8 mouse cellular contexts compared by ENCODE assay signal in genomic region chr3:108563309-108563708, GRCm38 (mm10). TPM values are rescaled to one million over a fixed set of nuclear protein-coding genes. Genes with fewer than 3 reads are reported as not detected.
DNase-seq lines count a peak whose midpoint lies in the region; ATAC-seq and TF ChIP-seq lines count a peak whose summit lies in the region.

No protein-coding gene starts in this region.

- ATAC-seq in kidney, embryonic 15.5 days (replicated peaks; ENCODE audit: low FRiP score) = no peak; the same call in 1 of the 2 replicates

- H3K9ac ChIP-seq in kidney, embryonic 15.5 days = peak overlapping the region; percentile 49

- H3K27ac ChIP-seq in embryonic fibroblast, embryonic 13.5 days (ENCODE audit: insufficient read depth, low read length) = peak overlapping the region; percentile 82
- peak overlapping the region; percentile 91 for H3K27ac ChIP-seq in heart, embryonic 10.5 days
- H3K27ac ChIP-seq in kidney, embryonic 15.5 days = peak overlapping the region; percentile 91

- WGBS in heart, embryonic 10.5 days = 5% methylated on average over 4 of the region's 4 CpGs
- WGBS in kidney, embryonic 15.5 days = 7% methylated on average over 4 of the region's 4 CpGs

- 0 out of 2 replicates have a peak, but pooled peaks have one; percentile 24 for TF ChIP-seq POLR2A in embryonic fibroblast, embryonic 13.5 days (IDR thresholded peaks at IDR 0.05; ENCODE audit: low read depth, low read length)

- no peaks in the 10 kb centered on the region for H3K4me1 ChIP-seq in embryonic fibroblast, embryonic 13.5 days (ENCODE audit: control insufficient read depth, insufficient read depth, low read length)
- H3K4me1 ChIP-seq in heart, embryonic 10.5 days = peaks cover 15% of the 10 kb centered on the region; the same call in 1 of the 2 replicates
- peaks cover 19% of the 10 kb centered on the region for H3K4me1 ChIP-seq in kidney, embryonic 15.5 days

- peak; percentile 43; the same call in 1 of the 2 replicates for TF ChIP-seq CTCF in embryonic fibroblast, embryonic 13.5 days (IDR thresholded peaks at IDR 0.05; ENCODE audit: borderline replicate concordance, insufficient read depth, low read length)

- DNase-seq in CD4-positive helper T cell, adult 2 months (ENCODE audit: low read depth, low spot score) = peak; percentile 84
- DNase-seq in brain, adult 2 months (ENCODE audit: low read depth, low spot score) = peak; percentile 92
- peak; percentile 89 for DNase-seq in heart, embryonic 10.5 days (ENCODE audit: low spot score)
- DNase-seq in liver = peak; percentile 84
- peak; percentile 49 to 63 for DNase-seq in monocyte, adult 2 months (ENCODE audit: low read depth in 1 of 2, low spot score in 2 of 2)
- peak; percentile 59 to 81 for DNase-seq in spleen, postnatal 14 days (ENCODE audit: low spot score in 2 of 2)

- no peaks in the 10 kb centered on the region for H3K27me3 ChIP-seq in heart, embryonic 10.5 days (ENCODE audit: insufficient read depth, poor library complexity, severe bottlenecking)
- no peaks in the 10 kb centered on the region for H3K27me3 ChIP-seq in kidney, embryonic 15.5 days

- peak overlapping the region; percentile 31 for H3K4me3 ChIP-seq in embryonic fibroblast, embryonic 13.5 days (ENCODE audit: insufficient read depth, low read length)
- H3K4me3 ChIP-seq in heart, embryonic 10.5 days = peak overlapping the region; percentile 78
- H3K4me3 ChIP-seq in kidney, embryonic 15.5 days (replicated peaks) = peak overlapping the region; percentile 75

- H3K9me3 ChIP-seq in heart, embryonic 10.5 days = no peaks in the 10 kb centered on the region
- no peaks in the 10 kb centered on the region for H3K9me3 ChIP-seq in kidney, embryonic 15.5 days (replicated peaks)

- H3K36me3 ChIP-seq in heart, embryonic 10.5 days = peaks cover 19% of the 10 kb centered on the region
- H3K36me3 ChIP-seq in kidney, embryonic 15.5 days = peaks cover 19% of the 10 kb centered on the region

- H3K4me2 ChIP-seq in kidney, embryonic 15.5 days = peak overlapping the region; percentile 88

RNA-seq across cellular contexts. Expression of gene Tmem167b, which starts 1.0 kb away (rescaled TPM):
- 63.4 and 72.1 TPM in 2 replicates for polyA plus RNA-seq in embryonic fibroblast, embryonic 13.5 days (2011; ENCODE audit: insufficient read length, low read depth, missing spikeins)
- 26.4 and 33.5 TPM in 2 replicates for polyA plus RNA-seq in heart, embryonic 10.5 days (2016; fragmentation: Nextera tagmentation; extraction: Ambion mirVana)
- polyA plus RNA-seq in kidney, embryonic 15.5 days (2015; fragmentation: Nextera tagmentation; extraction: Ambion mirVana) = 34.0 and 35.6 TPM in 2 replicates

RNA-seq across cellular contexts. Expression of gene Taf13, which starts 8.2 kb away (rescaled TPM):
- polyA plus RNA-seq in embryonic fibroblast, embryonic 13.5 days (2011; ENCODE audit: insufficient read length, low read depth, missing spikeins) = 33.9 and 37.0 TPM in 2 replicates
- polyA plus RNA-seq in heart, embryonic 10.5 days (2016; fragmentation: Nextera tagmentation; extraction: Ambion mirVana) = 32.6 and 35.6 TPM in 2 replicates
- polyA plus RNA-seq in kidney, embryonic 15.5 days (2015; fragmentation: Nextera tagmentation; extraction: Ambion mirVana) = 34.2 and 42.9 TPM in 2 replicates

RNA-seq across cellular contexts. Expression of gene 5330417C22Rik, which starts 27.0 kb away (rescaled TPM):
- polyA plus RNA-seq in embryonic fibroblast, embryonic 13.5 days (2011; ENCODE audit: insufficient read length, low read depth, missing spikeins) = not detected in 2 replicates
- polyA plus RNA-seq in heart, embryonic 10.5 days (2016; fragmentation: Nextera tagmentation; extraction: Ambion mirVana) = 0.24 and 0.69 TPM in 2 replicates
- 1.00 and 1.1 TPM in 2 replicates for polyA plus RNA-seq in kidney, embryonic 15.5 days (2015; fragmentation: Nextera tagmentation; extraction: Ambion mirVana)

RNA-seq across cellular contexts. Expression of gene Wdr47, which starts 27.8 kb away (rescaled TPM):
- polyA plus RNA-seq in embryonic fibroblast, embryonic 13.5 days (2011; ENCODE audit: insufficient read length, low read depth, missing spikeins) = 17.9 and 18.2 TPM in 2 replicates
- polyA plus RNA-seq in heart, embryonic 10.5 days (2016; fragmentation: Nextera tagmentation; extraction: Ambion mirVana) = 8.7 and 9.0 TPM in 2 replicates
- polyA plus RNA-seq in kidney, embryonic 15.5 days (2015; fragmentation: Nextera tagmentation; extraction: Ambion mirVana) = 8.4 and 10.9 TPM in 2 replicates

RNA-seq across cellular contexts. Expression of gene 1700013F07Rik, which starts 29.4 kb away (rescaled TPM):
- not detected in 2 replicates for polyA plus RNA-seq in embryonic fibroblast, embryonic 13.5 days (2011; ENCODE audit: insufficient read length, low read depth, missing spikeins)
- polyA plus RNA-seq in heart, embryonic 10.5 days (2016; fragmentation: Nextera tagmentation; extraction: Ambion mirVana) = 0.24 TPM in 1 of 2 replicates, not detected in the other
- polyA plus RNA-seq in kidney, embryonic 15.5 days (2015; fragmentation: Nextera tagmentation; extraction: Ambion mirVana) = 0.50 TPM in 1 of 2 replicates, not detected in the other
